Mouse (Mus musculus) intestine, embryonic 14.5 days (tissue): Measurements from ENCODE around the gene Lingo1. TPM values are rescaled to one million over a fixed set of nuclear protein-coding genes. Genes with fewer than 3 reads are reported as not detected.

ENCODE experiments used
- ATAC-seq: fragments of 200-750 bp; cut with Nextera tagmentation; replicated peaks from 2 replicates; pipeline ENCODE4 v1.8.0; 2017; ENCODE audit warnings: low read depth, moderate number of reproducible peaks, moderate TSS enrichment, moderate library complexity; ENCODE audit not compliant: low FRiP score, low TSS enrichment
- DNase-seq: peaks from one replicate; pipeline ENCODE4 v3.0.0-alpha.2; 2018; ENCODE audit warnings: low spot score
- H3K27ac ChIP-seq: fragments of 300-500 bp; sonication (generic); 2 replicates; pipeline ENCODE4 v1.5.1; 2014; ENCODE audit warnings: low read depth, mild to moderate bottlenecking, control low read depth
- H3K27me3 ChIP-seq: fragments of 300-500 bp; sonication (generic); replicated peaks from 2 replicates; pipeline ENCODE4 v1.6.1; 2014; ENCODE audit warnings: low read length, control low read depth; ENCODE audit not compliant: control insufficient read depth, insufficient read depth
- H3K36me3 ChIP-seq: fragments of 300-500 bp; sonication (generic); 2 replicates; pipeline ENCODE4 v1.6.1; 2014; ENCODE audit warnings: low read length, control low read depth; ENCODE audit not compliant: control insufficient read depth, insufficient read depth
- H3K4me1 ChIP-seq: fragments of 300-500 bp; sonication (generic); replicated peaks from 2 replicates; pipeline ENCODE4 v1.6.1; 2014; ENCODE audit warnings: low read length, control low read depth, mixed read lengths; ENCODE audit not compliant: control insufficient read depth, insufficient read depth
- H3K4me2 ChIP-seq: fragments of 300-500 bp; sonication (generic); 2 replicates; pipeline ENCODE4 v1.6.1; 2014; ENCODE audit warnings: low read length
- H3K4me3 ChIP-seq: fragments of 300-500 bp; sonication (generic); 2 replicates; pipeline ENCODE4 v1.5.1; 2014; ENCODE audit warnings: low read depth, low read length, control low read depth, mixed read lengths
- H3K9ac ChIP-seq: fragments of 300-500 bp; sonication (generic); 2 replicates; pipeline ENCODE4 v1.6.1; 2014; ENCODE audit warnings: mild to moderate bottlenecking, low read length
- H3K9me3 ChIP-seq: fragments of 300-500 bp; sonication (generic); 2 replicates; pipeline ENCODE4 v1.6.1; 2016; ENCODE audit warnings: low read length, control low read depth; ENCODE audit not compliant: control insufficient read depth
- WGBS: fragments of 180-500 bp; shearing (Covaris S2); extraction: QIAGEN DNeasy Blood & Tissue Kit; methylation state at CpG from one replicate; pipeline ENCODE4 v1.1.7; 2014; 5-methylcytosine and 5-hydroxymethylcytosine counted together
- polyA plus RNA-seq: library from polyadenylated mRNA; unstranded; fragments of >200 nt; fragmentation: Nextera tagmentation; extraction: Ambion mirVana; gene quantifications from 2 replicates; pipeline ENCODE4 v1.2.1, GENCODE M21; 2014

Lingo1 gene
- polyA plus RNA-seq, 1 experiment from 2014 or later = 1.9 TPM

GRCm38 (mm10) chr9:56662405-56662804, 133.9 kb downstream of the Lingo1 start:
- Histone ChIP-seq H3K4me3 (no peak overlapping the region), H3K4me1 (no peaks in the 10 kb centered on the region), H3K36me3 (no peaks in the 10 kb centered on the region), H3K27ac (no peak overlapping the region), H3K27me3 (no peaks in the 10 kb centered on the region), H3K4me2 (no peak overlapping the region), H3K9me3 (no peaks in the 10 kb centered on the region), H3K9ac (no peak overlapping the region)
- WGBS = 85% methylated on average over 3 of the region's 3 CpGs
- ATAC-seq = no peak
- no peak for DNase-seq

DNA sequence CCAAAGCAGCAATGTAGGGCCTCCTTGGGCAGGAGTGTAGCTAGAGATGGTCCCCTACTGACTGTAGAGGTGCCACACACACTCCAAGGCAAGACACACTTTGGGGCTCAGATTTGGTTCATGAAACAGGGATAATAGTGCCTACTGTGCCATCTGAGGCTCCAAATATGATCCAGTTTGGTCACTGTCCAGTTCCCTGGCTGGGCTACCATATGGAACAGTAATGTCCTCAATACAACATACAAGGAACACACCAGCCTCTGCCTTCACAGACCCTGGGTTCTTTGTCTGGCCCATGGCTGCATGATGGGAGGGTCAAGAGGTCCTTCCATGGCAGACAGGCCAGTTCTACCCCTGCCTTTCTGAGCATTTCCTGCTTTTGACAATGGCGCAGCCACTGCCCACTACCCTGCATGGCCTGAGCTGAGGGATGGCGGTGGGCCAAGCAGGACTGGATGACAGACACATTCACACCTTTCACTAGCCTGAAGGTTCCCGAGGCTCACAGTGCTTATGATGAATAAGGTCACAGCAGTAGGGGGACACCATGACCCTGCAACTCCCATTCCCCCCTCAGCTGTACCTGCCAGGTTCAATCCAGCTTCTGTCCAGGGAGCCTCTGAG, 134.9 kb downstream of the Lingo1 start:
- H3K9me3 ChIP-seq = no peaks in the 10 kb centered on the region
- ATAC-seq (no peak), DNase-seq (no peak)
- no peak overlapping the region for H3K4me3 ChIP-seq
- H3K36me3 ChIP-seq = no peaks in the 10 kb centered on the region
- no peak overlapping the region for H3K4me2 ChIP-seq
- 84% methylated on average over 3 of the region's 3 CpGs for WGBS
- H3K27ac ChIP-seq = no peak overlapping the region
- peaks cover 5% of the 10 kb centered on the region; the same call in 1 of the 2 replicates for H3K4me1 ChIP-seq
- no peaks in the 10 kb centered on the region for H3K27me3 ChIP-seq
- no peak overlapping the region for H3K9ac ChIP-seq

DNA sequence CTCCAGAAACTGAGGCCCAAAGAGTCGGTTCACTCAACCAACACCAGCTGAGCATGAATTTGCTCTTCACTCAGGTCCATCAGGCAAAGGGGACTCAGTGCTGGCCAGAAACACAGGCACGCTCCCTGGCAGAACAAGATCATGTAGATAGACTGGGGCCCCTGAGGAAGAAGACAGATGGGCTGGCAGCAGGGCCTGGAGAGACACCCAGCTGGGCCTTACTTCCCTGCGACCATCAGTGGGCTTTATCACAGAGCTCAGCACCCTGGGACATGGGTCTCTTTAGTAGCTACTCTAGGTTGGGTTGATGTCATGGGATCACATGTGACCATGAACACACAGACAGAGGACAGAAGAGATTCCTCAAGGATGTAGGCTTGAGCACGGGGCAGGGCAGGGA, 137.7 kb downstream of the Lingo1 start:
- Histone ChIP-seq H3K9me3 (no peaks in the 10 kb centered on the region), H3K27me3 (no peaks in the 10 kb centered on the region), H3K4me3 (no peak overlapping the region), H3K4me1 (peaks cover 5% of the 10 kb centered on the region; the same call in 1 of the 2 replicates), H3K9ac (no peak overlapping the region), H3K27ac (no peak overlapping the region), H3K36me3 (no peaks in the 10 kb centered on the region), H3K4me2 (no peak overlapping the region)
- DNase-seq (no peak), ATAC-seq (no peak)
- 78% methylated on average over 4 of the region's 4 CpGs for WGBS

GRCm38 (mm10) chr9:56657996-56658398, 138.3 kb downstream of the Lingo1 start:
- H3K4me3 ChIP-seq = no peak overlapping the region
- H3K4me2 ChIP-seq = no peak overlapping the region
- DNase-seq (no peak), ATAC-seq (no peak)
- no peak overlapping the region for H3K27ac ChIP-seq
- H3K4me1 ChIP-seq = peaks cover 5% of the 10 kb centered on the region; the same call in 1 of the 2 replicates
- no peaks in the 10 kb centered on the region for H3K36me3 ChIP-seq
- H3K27me3 ChIP-seq = no peaks in the 10 kb centered on the region
- 71% methylated on average over 6 of the region's 6 CpGs for WGBS
- H3K9ac ChIP-seq = no peak overlapping the region
- H3K9me3 ChIP-seq = no peaks in the 10 kb centered on the region

DNA sequence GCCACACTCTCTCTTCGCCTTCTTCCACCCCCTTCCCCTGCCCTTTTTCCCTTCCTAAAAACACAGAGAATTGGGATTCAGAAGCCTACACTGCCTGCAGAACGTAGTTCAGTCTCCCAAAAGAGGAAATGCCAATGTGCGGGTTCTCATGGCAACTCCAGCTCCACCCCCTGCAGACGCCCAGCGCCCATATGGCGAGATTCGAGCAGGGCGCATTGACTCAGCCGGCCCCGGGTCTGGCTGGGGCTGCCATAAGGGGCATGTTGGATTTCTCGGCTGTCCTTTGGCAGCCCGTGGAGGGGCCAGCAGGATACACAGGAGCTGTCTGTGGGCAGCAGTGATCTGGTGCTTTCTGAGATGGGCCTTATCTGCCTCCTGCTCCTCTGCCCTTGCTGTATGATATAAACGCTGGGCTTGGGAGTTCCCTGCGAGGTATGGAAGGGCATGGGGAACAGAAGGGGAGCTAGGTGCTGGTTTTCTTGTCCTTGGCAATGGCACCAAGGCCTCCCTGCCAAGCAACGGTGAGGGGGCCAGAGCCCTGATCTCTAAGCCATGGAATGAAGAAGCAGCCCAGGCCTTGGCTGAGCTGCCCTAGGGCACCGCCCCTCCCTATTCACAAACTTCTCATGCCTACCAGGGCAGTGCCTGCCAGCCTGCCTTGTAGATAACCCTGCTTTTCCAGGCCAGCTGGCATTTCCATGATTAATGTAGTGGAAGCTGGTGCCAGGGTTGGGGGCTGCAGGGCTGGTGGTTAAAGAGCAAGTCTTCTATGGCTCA, 139.3 kb downstream of the Lingo1 start:
- Histone ChIP-seq H3K4me1 (peaks cover 5% of the 10 kb centered on the region; the same call in 1 of the 2 replicates), H3K9me3 (no peaks in the 10 kb centered on the region), H3K27me3 (no peaks in the 10 kb centered on the region), H3K4me3 (no peak overlapping the region), H3K27ac (no peak overlapping the region), H3K4me2 (no peak overlapping the region), H3K36me3 (no peaks in the 10 kb centered on the region), H3K9ac (no peak overlapping the region)
- DNase-seq (no peak), ATAC-seq (no peak)
- WGBS = 49% methylated on average over 16 of the region's 16 CpGs

GRCm38 (mm10) chr9:56655167-56655566, 141.1 kb downstream of the Lingo1 start:
- Histone ChIP-seq H3K4me3 (no peak overlapping the region), H3K9me3 (no peaks in the 10 kb centered on the region), H3K9ac (no peak overlapping the region), H3K27me3 (no peaks in the 10 kb centered on the region), H3K36me3 (no peaks in the 10 kb centered on the region), H3K4me1 (peaks cover 5% of the 10 kb centered on the region; the same call in 1 of the 2 replicates), H3K4me2 (no peak overlapping the region), H3K27ac (no peak overlapping the region)
- ATAC-seq (no peak), DNase-seq (no peak)
- WGBS = 72% methylated on average over 6 of the region's 6 CpGs

GRCm38 (mm10) chr9:56652551-56652950, 143.7 kb downstream of the Lingo1 start:
- ATAC-seq (no peak), DNase-seq (no peak)
- Histone ChIP-seq H3K36me3 (no peaks in the 10 kb centered on the region), H3K4me1 (peaks cover 5% of the 10 kb centered on the region; the same call in 1 of the 2 replicates), H3K9ac (no peak overlapping the region), H3K27me3 (no peaks in the 10 kb centered on the region), H3K4me3 (no peak overlapping the region), H3K4me2 (no peak overlapping the region), H3K27ac (no peak overlapping the region), H3K9me3 (no peaks in the 10 kb centered on the region)
- WGBS = 70% methylated on average over 7 of the region's 7 CpGs

- no peak overlapping the region for H3K4me3 ChIP-seq
- no peaks in the 10 kb centered on the region for H3K27me3 ChIP-seq
- DNase-seq (no peak), ATAC-seq (no peak)
- H3K36me3 ChIP-seq = no peaks in the 10 kb centered on the region
- no peak overlapping the region for H3K4me2 ChIP-seq
- peaks cover under 1% of the 10 kb centered on the region; the same call in 1 of the 2 replicates for H3K4me1 ChIP-seq
- WGBS = 34% methylated on average over 2 of the region's 2 CpGs
- H3K9ac ChIP-seq = no peak overlapping the region
- H3K27ac ChIP-seq = no peak overlapping the region
- no peaks in the 10 kb centered on the region for H3K9me3 ChIP-seq
Observed at GRCm38 (mm10) chr9:56651586-56651985, 144.7 kb downstream of the Lingo1 start.
